Mouse (Mus musculus): ENCODE results near the gene Atp8a1. TPM values are rescaled to one million over a fixed set of nuclear protein-coding genes. Genes with fewer than 3 reads are reported as not detected.

Gene Atp8a1
- polyA plus RNA-seq, 1 experiment from 2014 or later, result 41.5 TPM

DNA sequence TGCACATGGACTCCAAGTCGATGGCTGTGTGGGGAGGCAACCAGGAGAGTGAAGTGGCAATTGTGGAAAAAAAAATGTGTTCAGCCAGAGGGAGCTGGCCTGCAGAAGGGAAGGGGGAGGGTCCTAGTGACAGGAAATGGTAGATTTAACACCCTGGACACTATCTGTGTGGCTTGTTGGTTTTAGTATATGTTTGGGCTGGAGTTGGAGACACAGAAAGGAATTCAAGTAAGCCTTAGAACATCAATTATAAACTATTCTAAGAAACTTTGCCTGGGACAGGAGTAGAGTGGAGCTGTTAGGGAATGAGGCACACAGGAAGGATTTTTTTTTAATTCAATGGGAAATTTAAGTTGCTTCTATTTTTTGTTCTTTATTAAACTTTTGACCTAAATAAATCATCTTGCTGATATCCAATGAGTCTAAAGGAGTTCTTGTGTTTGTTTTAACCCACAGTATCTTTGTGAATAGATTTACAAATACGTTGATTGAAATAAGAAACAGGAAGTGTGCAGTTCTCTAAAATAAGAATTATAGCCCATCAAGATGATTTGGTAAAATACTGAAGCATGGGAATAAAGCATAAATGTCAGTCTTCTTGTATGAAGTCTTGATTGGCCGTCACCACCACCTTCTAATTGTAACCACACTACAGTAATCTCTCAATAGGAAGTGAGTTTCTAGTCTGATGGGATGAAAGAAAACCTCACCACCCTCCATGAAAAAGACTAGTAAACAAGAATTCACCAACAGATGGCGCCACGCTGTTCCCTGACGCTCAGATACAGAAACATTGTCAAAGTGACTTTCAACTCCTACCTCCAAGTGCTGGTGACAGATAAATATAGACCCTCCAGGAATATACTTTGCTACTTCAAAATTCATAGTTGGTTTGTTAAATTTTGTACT, 267.3 kb downstream of the Atp8a1 start:
- H3K4me3 ChIP-seq (replicated peaks; ENCODE audit: low read length), result no peak overlapping the region
- WGBS, result 48% methylated on average over 6 of the region's 6 CpGs

DNA sequence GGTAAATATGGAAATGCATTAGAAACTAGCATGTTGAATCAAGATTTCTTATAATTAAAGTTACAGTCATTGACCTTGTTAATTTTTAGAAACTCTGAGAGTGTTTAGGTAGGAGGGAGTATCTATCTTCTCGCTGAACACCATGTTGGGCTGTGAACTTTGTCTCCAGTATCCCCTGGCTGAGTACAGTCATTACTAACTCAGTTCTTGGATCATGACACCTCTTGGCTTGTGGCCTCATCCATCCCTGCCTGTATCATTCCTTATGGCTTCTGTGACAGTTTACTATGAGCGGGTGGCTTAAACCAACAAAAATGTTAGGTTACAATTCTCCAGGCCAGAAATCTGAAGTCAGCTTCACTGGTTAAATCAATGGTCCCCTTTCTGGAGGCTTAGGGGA, 271.5 kb downstream of the Atp8a1 start:
- H3K9ac ChIP-seq (replicated peaks; ENCODE audit: low read depth, low read length), result no peak overlapping the region
- H3K4me2 ChIP-seq (ENCODE audit: low read length), result no peak overlapping the region
- H3K27me3 ChIP-seq (replicated peaks; ENCODE audit: control insufficient read depth, insufficient read depth, low read length), result no peaks in the 10 kb centered on the region
- no peak overlapping the region for H3K4me3 ChIP-seq (replicated peaks; ENCODE audit: low read length)
- H3K36me3 ChIP-seq (ENCODE audit: control insufficient read depth, insufficient read depth), result no peaks in the 10 kb centered on the region
- 92% methylated on average over 2 of the region's 2 CpGs for WGBS
- ATAC-seq, result no peak
- no peak overlapping the region for H3K27ac ChIP-seq (ENCODE audit: low read length)
- no peaks in the 10 kb centered on the region for H3K9me3 ChIP-seq (ENCODE audit: control insufficient read depth, low read length)
- no peaks in the 10 kb centered on the region for H3K4me1 ChIP-seq (replicated peaks; ENCODE audit: control insufficient read depth, insufficient read depth, low read length)

More for the DNA sequence above, 267.3 kb downstream of the Atp8a1 start:
- Histone ChIP-seq H3K27ac (ENCODE audit: low read length) (no peak overlapping the region), H3K9me3 (ENCODE audit: control insufficient read depth, low read length) (no peaks in the 10 kb centered on the region), H3K36me3 (ENCODE audit: control insufficient read depth, insufficient read depth) (no peaks in the 10 kb centered on the region), H3K4me2 (ENCODE audit: low read length) (no peak overlapping the region), H3K9ac (replicated peaks; ENCODE audit: low read depth, low read length) (no peak overlapping the region), H3K27me3 (replicated peaks; ENCODE audit: control insufficient read depth, insufficient read depth, low read length) (no peaks in the 10 kb centered on the region), H3K4me1 (replicated peaks; ENCODE audit: control insufficient read depth, insufficient read depth, low read length) (no peaks in the 10 kb centered on the region)
- ATAC-seq, result no peak

GRCm38 (mm10) chr5:67574039-67574438, 273.2 kb downstream of the Atp8a1 start:
- Histone ChIP-seq H3K4me2 (ENCODE audit: low read length) (no peak overlapping the region), H3K27ac (ENCODE audit: low read length) (no peak overlapping the region), H3K9ac (replicated peaks; ENCODE audit: low read depth, low read length) (no peak overlapping the region), H3K9me3 (ENCODE audit: control insufficient read depth, low read length) (no peaks in the 10 kb centered on the region), H3K4me1 (replicated peaks; ENCODE audit: control insufficient read depth, insufficient read depth, low read length) (no peaks in the 10 kb centered on the region), H3K27me3 (replicated peaks; ENCODE audit: control insufficient read depth, insufficient read depth, low read length) (no peaks in the 10 kb centered on the region), H3K36me3 (ENCODE audit: control insufficient read depth, insufficient read depth) (no peaks in the 10 kb centered on the region), H3K4me3 (replicated peaks; ENCODE audit: low read length) (no peak overlapping the region)
- ATAC-seq, result no peak
- WGBS, result 87% methylated on average over 9 of the region's 9 CpGs

DNA sequence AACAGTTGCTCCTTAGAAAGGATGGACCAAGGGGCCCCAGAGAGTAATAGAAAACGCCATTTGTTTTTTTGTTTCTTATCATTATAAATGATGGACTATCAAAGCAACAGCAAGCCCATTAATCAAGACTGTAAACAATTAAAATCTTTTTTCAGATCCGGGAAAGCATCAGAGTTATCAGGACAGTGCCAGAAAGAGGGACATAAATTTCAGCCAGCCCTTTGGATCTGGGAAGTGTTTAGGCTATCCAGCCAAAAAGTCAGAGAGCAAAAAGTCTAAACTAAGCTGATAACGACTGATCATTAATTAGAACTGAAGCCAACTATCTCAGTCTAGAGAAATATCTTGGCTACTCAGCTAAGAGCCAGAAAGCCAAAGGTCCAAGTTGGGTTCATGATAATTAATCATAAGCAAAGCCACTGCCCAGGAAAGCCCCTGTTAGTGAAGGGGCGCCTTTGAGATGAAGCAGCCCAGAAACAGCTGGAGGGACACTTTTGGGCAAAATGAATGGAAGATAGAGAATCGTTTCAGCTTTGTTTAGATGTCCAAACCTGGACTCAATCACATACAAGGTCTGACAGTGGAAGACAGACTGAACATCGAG, 274.6 kb downstream of the Atp8a1 start:
- no peaks in the 10 kb centered on the region for H3K27me3 ChIP-seq (replicated peaks; ENCODE audit: control insufficient read depth, insufficient read depth, low read length)
- no peaks in the 10 kb centered on the region for H3K9me3 ChIP-seq (ENCODE audit: control insufficient read depth, low read length)
- no peak overlapping the region for H3K4me3 ChIP-seq (replicated peaks; ENCODE audit: low read length)
- H3K4me1 ChIP-seq (replicated peaks; ENCODE audit: control insufficient read depth, insufficient read depth, low read length), result no peaks in the 10 kb centered on the region
- no peak overlapping the region for H3K4me2 ChIP-seq (ENCODE audit: low read length)
- 77% methylated on average over 6 of the region's 6 CpGs for WGBS
- no peak for ATAC-seq
- no peak overlapping the region for H3K9ac ChIP-seq (replicated peaks; ENCODE audit: low read depth, low read length)
- no peak overlapping the region for H3K27ac ChIP-seq (ENCODE audit: low read length)
- H3K36me3 ChIP-seq (ENCODE audit: control insufficient read depth, insufficient read depth), result no peaks in the 10 kb centered on the region

Small RNA genes lying within 50 kb of the gene (microRNA-seq; reads per million reads assigned to microRNA genes)
- gene Gm23617, result not detected

Other genes with a start within 250 kb of the Atp8a1 start
- gene Shisa3, start 239.6 kb downstream of the Atp8a1 start, polyA plus RNA-seq (2015; fragmentation: Nextera tagmentation; extraction: Ambion mirVana), result 1.1 and 2.8 TPM in 2 replicates
- gene Gm5108, start 94.2 kb upstream of the Atp8a1 start, polyA plus RNA-seq (2015; fragmentation: Nextera tagmentation; extraction: Ambion mirVana), result not detected in 2 replicates
- not detected in 2 replicates for gene Gm21905, start 99.0 kb upstream of the Atp8a1 start, polyA plus RNA-seq (2015; fragmentation: Nextera tagmentation; extraction: Ambion mirVana)
- gene Grxcr1, start 184.4 kb upstream of the Atp8a1 start, polyA plus RNA-seq (2015; fragmentation: Nextera tagmentation; extraction: Ambion mirVana), result not detected in 2 replicates